Comparison of ENCODE assay signal across 8 mouse cellular contexts in the genomic region with DNA sequence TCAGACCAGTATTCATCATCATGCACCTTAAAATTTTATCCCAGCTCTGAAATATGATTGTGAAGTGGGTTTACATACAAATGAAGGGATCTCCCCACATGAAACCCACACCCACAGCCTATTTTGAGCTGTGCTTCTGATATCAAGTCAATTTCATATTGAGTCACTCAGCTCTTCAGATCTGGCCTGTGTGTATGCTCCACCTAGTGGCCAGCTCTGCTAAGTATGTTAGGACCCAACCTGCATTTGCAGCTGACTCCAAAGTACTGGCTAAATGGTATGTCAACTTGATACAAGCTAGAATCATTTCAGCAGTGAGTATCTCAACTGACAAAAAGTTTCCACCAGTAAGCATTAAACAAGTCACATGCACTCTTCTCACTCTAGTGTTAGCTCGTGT.
DNase-seq lines count a peak whose midpoint lies in the region; ATAC-seq and TF ChIP-seq lines count a peak whose summit lies in the region.

No protein-coding gene starts in this region.

- no peaks in the 10 kb centered on the region for H3K9me3 ChIP-seq in embryonic facial prominence, embryonic 10.5 days

- H3K36me3 ChIP-seq in embryonic facial prominence, embryonic 10.5 days (replicated peaks): no peaks in the 10 kb centered on the region

- no peaks in the 10 kb centered on the region for H3K27me3 ChIP-seq in embryonic facial prominence, embryonic 10.5 days (replicated peaks; ENCODE audit: low read depth, poor library complexity, severe bottlenecking)

- ATAC-seq in megakaryocyte, adult 5-6 weeks (ENCODE audit: poor library complexity, severe bottlenecking): no peak

- WGBS in embryonic facial prominence, embryonic 10.5 days: 34% methylated on average over 1 of the region's 1 CpGs

- no peaks in the 10 kb centered on the region for H3K4me1 ChIP-seq in embryonic facial prominence, embryonic 10.5 days

- H3K4me3 ChIP-seq in embryonic facial prominence, embryonic 10.5 days: no peak overlapping the region
- no peak overlapping the region for H3K4me3 ChIP-seq in layer of hippocampus, adult 2 months

- intact Hi-C loops in left cerebral cortex, postnatal 36 days (cut with DNase I): no loop called here

- no peak overlapping the region for H3K27ac ChIP-seq in embryonic facial prominence, embryonic 10.5 days (replicated peaks)
- no peak overlapping the region for H3K27ac ChIP-seq in layer of hippocampus, adult 2 months

- peak; percentile 87 for TF ChIP-seq CTCF in layer of hippocampus, adult 2 months (conservative IDR thresholded peaks at IDR 0.05)

- peak; percentile 30 for DNase-seq in left cerebral cortex, adult 11 months (ENCODE audit: low spot score)
- no peak for DNase-seq in left cerebral cortex, postnatal 36 days (ENCODE audit: low spot score in 2 of 2)
- DNase-seq in adrenal gland, adult 2 months: peak; percentile 23
- DNase-seq in embryonic facial prominence, embryonic 10.5 days (ENCODE audit: low spot score): peak; percentile 40
- DNase-seq in layer of hippocampus, adult 2 months (ENCODE audit: low spot score in 2 of 2): peak; percentile 32 to 51
- peak; percentile 29 for DNase-seq in retina, postnatal 7 days (ENCODE audit: low read depth, low spot score)
- DNase-seq in spleen, postnatal 36 days (ENCODE audit: low spot score in 2 of 2): no peak

Comparison
In these comparisons a context has a peak if more than half of its experiments do, and no peak if none do; other contexts are left out.
1. DNase-seq: peak in left cerebral cortex, adult 11 months (single experiment), adrenal gland, adult 2 months (single experiment), embryonic facial prominence, embryonic 10.5 days (single experiment), layer of hippocampus, adult 2 months (2 of 2) and retina, postnatal 7 days (single experiment); none in left cerebral cortex, postnatal 36 days (0 of 2) and spleen, postnatal 36 days (0 of 2).